Mouse (Mus musculus) neural tube, embryonic 14.5 days (tissue): ENCODE data around the gene Gm11634. TPM values are rescaled to one million over a fixed set of nuclear protein-coding genes. Genes with fewer than 3 reads are reported as not detected.
A peak's percentile ranks its signal among the peaks of the same experiment; 100 is the strongest.

Experiments used
- ATAC-seq: fragments of 200-750 bp; cut with Nextera tagmentation; 2 replicates; pipeline ENCODE4 v1.8.0; 2017; ENCODE audit warnings: low read depth, mild to moderate bottlenecking, moderate TSS enrichment, moderate library complexity
- H3K27ac ChIP-seq: fragments of 300-500 bp; sonication (generic); 2 replicates; pipeline ENCODE4 v1.5.1; 2014; ENCODE audit warnings: low read depth, mild to moderate bottlenecking, control low read depth, low read length, moderate library complexity, mixed read lengths
- H3K27me3 ChIP-seq: fragments of 300-500 bp; sonication (generic); 2 replicates; pipeline ENCODE4 v1.6.1; 2014; ENCODE audit warnings: low read length; ENCODE audit not compliant: control insufficient read depth, insufficient read depth
- H3K36me3 ChIP-seq: fragments of 300-500 bp; sonication (generic); 2 replicates; pipeline ENCODE4 v1.6.1; 2014; ENCODE audit warnings: low read length, mixed read lengths; ENCODE audit not compliant: control insufficient read depth, insufficient read depth
- H3K4me1 ChIP-seq: fragments of 300-500 bp; sonication (generic); 2 replicates; pipeline ENCODE4 v1.6.1; 2014; ENCODE audit warnings: low read length; ENCODE audit not compliant: control insufficient read depth, insufficient read depth
- H3K4me2 ChIP-seq: fragments of 300-500 bp; sonication (generic); 2 replicates; pipeline ENCODE4 v1.6.1; 2014; ENCODE audit warnings: mild to moderate bottlenecking, low read depth, low read length, control low read depth
- H3K4me3 ChIP-seq: fragments of 300-500 bp; sonication (generic); 2 replicates; pipeline ENCODE4 v1.5.1; 2014; ENCODE audit warnings: low read depth, low read length, control low read depth, mixed read lengths
- H3K9ac ChIP-seq: fragments of 300-500 bp; sonication (generic); replicated peaks from 2 replicates; pipeline ENCODE4 v1.6.1; 2014; ENCODE audit warnings: low read depth, mild to moderate bottlenecking, control low read depth, low read length, mixed read lengths
- H3K9me3 ChIP-seq: fragments of 300-500 bp; sonication (generic); 2 replicates; pipeline ENCODE4 v1.6.1; 2016; ENCODE audit warnings: low read length; ENCODE audit not compliant: control insufficient read depth
- WGBS: fragments of 180-500 bp; shearing (Covaris S2); extraction: QIAGEN DNeasy Blood & Tissue Kit; methylation state at CpG from one replicate; pipeline ENCODE4 v1.1.7; 2014; 5-methylcytosine and 5-hydroxymethylcytosine counted together
- polyA plus RNA-seq: library from polyadenylated mRNA; unstranded; fragments of >200 nt; fragmentation: Nextera tagmentation; extraction: Ambion mirVana; gene quantifications from 2 replicates; pipeline ENCODE4 v1.2.1, GENCODE M21; 2014

The Gm11634 gene
- polyA plus RNA-seq, 1 experiment from 2014 or later, result not detected

GRCm38 (mm10) chr11:101553354-101553930, 45.6 kb downstream of the Gm11634 start:
- peak overlapping the region; percentile 56 for H3K4me2 ChIP-seq
- H3K9ac ChIP-seq, result peak overlapping the region; percentile 57
- peaks cover 14% of the 10 kb centered on the region for H3K4me1 ChIP-seq
- H3K27ac ChIP-seq, result peak overlapping the region; percentile 94
- H3K4me3 ChIP-seq, result peak overlapping the region; percentile 68
- 25% methylated on average over 8 of the region's 8 CpGs for WGBS
- no peaks in the 10 kb centered on the region for H3K27me3 ChIP-seq
- H3K9me3 ChIP-seq, result no peaks in the 10 kb centered on the region
- peaks cover 6% of the 10 kb centered on the region; the same call in 1 of the 2 replicates for H3K36me3 ChIP-seq
- ATAC-seq, result no peak

GRCm38 (mm10) chr11:101552476-101553300, 46.4 kb downstream of the Gm11634 start:
- peaks cover 14% of the 10 kb centered on the region for H3K4me1 ChIP-seq
- peak overlapping the region; percentile 56 for H3K4me2 ChIP-seq
- 0 out of 2 replicates have a peak, but pooled peaks cover 6% of the 10 kb centered on the region for H3K36me3 ChIP-seq
- H3K9me3 ChIP-seq, result no peaks in the 10 kb centered on the region
- H3K27ac ChIP-seq, result peak overlapping the region; percentile 94
- WGBS, result under 1% methylated on average over 37 of the region's 37 CpGs
- H3K27me3 ChIP-seq, result no peaks in the 10 kb centered on the region
- peak overlapping the region; percentile 68 for H3K4me3 ChIP-seq
- H3K9ac ChIP-seq, result peak overlapping the region; percentile 57
- ATAC-seq, result peak; percentile 98

- peak within 1 kb of the TSS; percentile 74 for H3K4me2 ChIP-seq
- peak within 1 kb of the TSS; percentile 68 for H3K4me3 ChIP-seq
- H3K4me1 ChIP-seq, result peaks cover 14% of the 10 kb centered on the region
- WGBS, result under 1% methylated on average over 43 of the region's 43 CpGs
- H3K27me3 ChIP-seq, result no peaks in the 10 kb centered on the region
- peak; percentile 86 for ATAC-seq
- H3K9ac ChIP-seq, result peak within 1 kb of the TSS; percentile 57
- 0 out of 2 replicates have a peak, but pooled peaks cover 5% of the 10 kb centered on the region for H3K36me3 ChIP-seq
- peak within 1 kb of the TSS; percentile 94 for H3K27ac ChIP-seq
- no peaks in the 10 kb centered on the region for H3K9me3 ChIP-seq
Measured at GRCm38 (mm10) chr11:101551751-101552475, 47.1 kb downstream of the Gm11634 start, which contains the start of the genes Brca1 and Nbr1. Gene Brca1, minus strand, starts transcription at chr11:101551955. Gene Nbr1, plus strand, starts transcription at chr11:101552149.

GRCm38 (mm10) chr11:101548526-101548925, 50.5 kb downstream of the Gm11634 start:
- no peak overlapping the region for H3K27ac ChIP-seq

GRCm38 (mm10) chr11:101544132-101544531, 54.9 kb downstream of the Gm11634 start:
- 88% methylated on average over 1 of the region's 1 CpGs for WGBS
- Histone ChIP-seq H3K27me3 (no peaks in the 10 kb centered on the region), H3K4me1 (no peaks in the 10 kb centered on the region), H3K4me2 (no peak overlapping the region), H3K36me3 (no peaks in the 10 kb centered on the region), H3K9me3 (no peaks in the 10 kb centered on the region), H3K4me3 (no peak overlapping the region), H3K9ac (no peak overlapping the region), H3K27ac (no peak overlapping the region)
- no peak for ATAC-seq

More at GRCm38 (mm10) chr11:101548526-101548925, 50.5 kb downstream of the Gm11634 start:
- Histone ChIP-seq H3K4me1 (peaks cover 2% of the 10 kb centered on the region), H3K9ac (no peak overlapping the region), H3K9me3 (no peaks in the 10 kb centered on the region), H3K4me2 (no peak overlapping the region), H3K4me3 (no peak overlapping the region), H3K36me3 (no peaks in the 10 kb centered on the region), H3K27me3 (no peaks in the 10 kb centered on the region)
- ATAC-seq, result no peak

Other genes with a start within 250 kb of the Gm11634 start
- gene G6pc, start 231.7 kb downstream of the Gm11634 start, polyA plus RNA-seq, result not detected in 2 replicates
- gene Aarsd1, start 181.6 kb downstream of the Gm11634 start, polyA plus RNA-seq, result 89.5 and 100 TPM in 2 replicates
- 8.1 and 8.9 TPM in 2 replicates for gene Gm27029, start 174.5 kb downstream of the Gm11634 start, polyA plus RNA-seq
- 20.4 and 24.1 TPM in 2 replicates for gene Rundc1, start 174.2 kb downstream of the Gm11634 start, polyA plus RNA-seq
- gene Ptges3l, start 173.9 kb downstream of the Gm11634 start, polyA plus RNA-seq, result 1.8 and 3.0 TPM in 2 replicates
- gene Rpl27, start 157.0 kb downstream of the Gm11634 start, polyA plus RNA-seq, result 257 and 271 TPM in 2 replicates
- gene Ifi35, start 150.8 kb downstream of the Gm11634 start, polyA plus RNA-seq, result 1.4 and 2.0 TPM in 2 replicates
- 37.9 and 61.8 TPM in 2 replicates for gene Rnd2, start 134.3 kb downstream of the Gm11634 start, polyA plus RNA-seq
- gene Vat1, start 133.0 kb downstream of the Gm11634 start, polyA plus RNA-seq, result 67.4 and 90.8 TPM in 2 replicates
- 1.6 and 1.9 TPM in 2 replicates for gene Brca1, start 47.3 kb downstream of the Gm11634 start, polyA plus RNA-seq
- gene Nbr1, start 47.1 kb downstream of the Gm11634 start, polyA plus RNA-seq, result 85.8 and 111 TPM in 2 replicates
- gene Tmem106a, start 17.0 kb downstream of the Gm11634 start, polyA plus RNA-seq, result 3.6 and 3.9 TPM in 2 replicates
- 9.4 and 11.1 TPM in 2 replicates for gene Rdm1, start 27.9 kb upstream of the Gm11634 start, polyA plus RNA-seq
- gene Arl4d, start 66.3 kb upstream of the Gm11634 start, polyA plus RNA-seq, result 6.0 and 7.5 TPM in 2 replicates
- gene Dhx8, start 133.7 kb upstream of the Gm11634 start, polyA plus RNA-seq, result 33.5 and 36.6 TPM in 2 replicates
- gene Etv4, start 186.1 kb upstream of the Gm11634 start, polyA plus RNA-seq, result 14.0 and 14.7 TPM in 2 replicates